Mouse (Mus musculus) heart, adult 2 months (tissue): ENCODE measurements at regions not wholly inside any gene's neighbourhood (a gene's known extent, or its start where the extent isn't known, plus 50 kb on each side); places are given as distances from the start of the nearest gene placed in this dataset.

ENCODE experiments used
- CTCF ChIP-seq: fragments of 200-600 bp; IDR thresholded peaks from 2 replicates; pipeline ENCODE4 v1.8.1; 2022; ENCODE audit warnings: antibody characterized with exemption, mild to moderate bottlenecking, moderate library complexity
- EP300 ChIP-seq: fragments of 200-500 bp; IDR thresholded peaks from 2 replicates; pipeline ENCODE4 v1.6.1; 2011; ENCODE audit warnings: low read depth, low read length, control low read depth; ENCODE audit not compliant: insufficient read depth
- POLR2A ChIP-seq: fragments of 200-500 bp; IDR thresholded peaks from 2 replicates; pipeline ENCODE4 v1.6.1; 2011; ENCODE audit warnings: mild to moderate bottlenecking, low read depth, low read length, control low read depth; ENCODE audit not compliant: insufficient read depth

GRCm38 (mm10) chr16:79256525-79256924 lies 165.6 kb upstream of the Tmprss15 start:
- TF ChIP-seq POLR2A (no peak), CTCF (no peak), EP300 (no peak)
